Mouse (Mus musculus): Measurements from ENCODE around the gene Igfbpl1.

Gene Igfbpl1

GRCm38 (mm10) chr4:45826275-45827040 is at the start of gene Igfbpl1:
Igfbpl1 (minus strand) TSS chr4:45826923.
- no peak for DNase-seq (ENCODE audit: low read depth, low spot score)

GRCm38 (mm10) chr4:45872147-45872546 is 45.4 kb upstream of the Igfbpl1 start:
- DNase-seq (ENCODE audit: low read depth, low spot score): no peak

- peak; percentile 14 for DNase-seq (ENCODE audit: low read depth, low spot score)
Measured at GRCm38 (mm10) chr4:45869021-45869815, 42.5 kb upstream of the Igfbpl1 start.

- no peak for DNase-seq (ENCODE audit: low read depth, low spot score)
Measured at GRCm38 (mm10) chr4:45867416-45867815, 40.7 kb upstream of the Igfbpl1 start.

- DNase-seq (ENCODE audit: low read depth, low spot score): no peak
Measured at GRCm38 (mm10) chr4:45861160-45861559, 34.4 kb upstream of the Igfbpl1 start.

- peak; percentile 67 for DNase-seq (ENCODE audit: low read depth, low spot score)
Measured at GRCm38 (mm10) chr4:45855803-45856424, 29.2 kb upstream of the Igfbpl1 start.

- DNase-seq (ENCODE audit: low read depth, low spot score): no peak
Measured at GRCm38 (mm10) chr4:45853496-45854246, 26.9 kb upstream of the Igfbpl1 start.

- no peak for DNase-seq (ENCODE audit: low read depth, low spot score)
Measured at GRCm38 (mm10) chr4:45851640-45852051, 24.9 kb upstream of the Igfbpl1 start.

- DNase-seq (ENCODE audit: low read depth, low spot score): no peak
Measured at GRCm38 (mm10) chr4:45849419-45849818, 22.7 kb upstream of the Igfbpl1 start.

GRCm38 (mm10) chr4:45848825-45849156 is 22.1 kb upstream of the Igfbpl1 start:
- DNase-seq (ENCODE audit: low read depth, low spot score): no peak

- peak; percentile 84 for DNase-seq (ENCODE audit: low read depth, low spot score)
Measured at GRCm38 (mm10) chr4:45848109-45848824, 21.5 kb upstream of the Igfbpl1 start, which contains the start of gene Stra6l. Stra6l (plus strand) TSS chr4:45848664.

- no peak for DNase-seq (ENCODE audit: low read depth, low spot score)
Measured at GRCm38 (mm10) chr4:45846263-45846662, 19.5 kb upstream of the Igfbpl1 start.

- DNase-seq (ENCODE audit: low read depth, low spot score): peak; percentile 70
Measured at GRCm38 (mm10) chr4:45844355-45844754, 17.6 kb upstream of the Igfbpl1 start.

GRCm38 (mm10) chr4:45833461-45833860 is 6.7 kb upstream of the Igfbpl1 start:
- no peak for DNase-seq (ENCODE audit: low read depth, low spot score)

GRCm38 (mm10) chr4:45831996-45832395 is 5.3 kb upstream of the Igfbpl1 start:
- no peak for DNase-seq (ENCODE audit: low read depth, low spot score)

GRCm38 (mm10) chr4:45829907-45830759 is 3.4 kb upstream of the Igfbpl1 start:
- DNase-seq (ENCODE audit: low read depth, low spot score): no peak

GRCm38 (mm10) chr4:45824761-45825556 is 1.8 kb downstream of the Igfbpl1 start:
- no peak for DNase-seq (ENCODE audit: low read depth, low spot score)

- no peak for DNase-seq (ENCODE audit: low read depth, low spot score)
Measured at GRCm38 (mm10) chr4:45824049-45824760, 2.5 kb downstream of the Igfbpl1 start.

All from forelimb bud, embryonic 11.5 days (tissue).